Mouse (Mus musculus) neural tube, embryonic 11.5 days (tissue): ENCODE measurements at regions not wholly inside any gene's neighbourhood (a gene's known extent, or its start where the extent isn't known, plus 50 kb on each side); places are given as distances from the start of the nearest gene placed in this dataset.

Experiments
- ATAC-seq: fragments of 200-750 bp; cut with Nextera tagmentation; 2 replicates; pipeline ENCODE4 v1.8.0; 2017; ENCODE audit warnings: moderate number of reproducible peaks, mild to moderate bottlenecking, moderate TSS enrichment, moderate library complexity; ENCODE audit not compliant: insufficient read depth, low FRiP score, low TSS enrichment
- DNase-seq: peaks from one replicate; pipeline ENCODE4 v3.0.0-alpha.2; 2015; ENCODE audit warnings: low spot score
- H3K27ac ChIP-seq: fragments of 300-500 bp; sonication (generic); 2 replicates; pipeline ENCODE4 v1.5.1; 2014; ENCODE audit warnings: low read depth, mild to moderate bottlenecking, low read length
- H3K27me3 ChIP-seq: fragments of 300-500 bp; sonication (generic); 2 replicates; pipeline ENCODE4 v1.6.1; 2014; ENCODE audit warnings: mild to moderate bottlenecking, low read length, mixed read lengths; ENCODE audit not compliant: control insufficient read depth, insufficient read depth
- H3K36me3 ChIP-seq: fragments of 300-500 bp; sonication (generic); 2 replicates; pipeline ENCODE4 v1.6.1; 2014; ENCODE audit warnings: mild to moderate bottlenecking, low read length, moderate library complexity, mixed read lengths; ENCODE audit not compliant: control insufficient read depth, insufficient read depth
- H3K4me1 ChIP-seq: fragments of 300-500 bp; sonication (generic); 2 replicates; pipeline ENCODE4 v1.6.1; 2014; ENCODE audit warnings: low read length, mixed read lengths; ENCODE audit not compliant: control insufficient read depth, insufficient read depth
- H3K4me2 ChIP-seq: fragments of 300-500 bp; sonication (generic); 2 replicates; pipeline ENCODE4 v1.6.1; 2014; ENCODE audit warnings: low read depth, mild to moderate bottlenecking, moderate library complexity
- H3K4me3 ChIP-seq: fragments of 300-500 bp; sonication (generic); 2 replicates; pipeline ENCODE4 v1.5.1; 2014; ENCODE audit warnings: low read depth, low read length
- H3K9ac ChIP-seq: fragments of 300-500 bp; sonication (generic); 2 replicates; pipeline ENCODE4 v1.6.1; 2014; ENCODE audit warnings: mild to moderate bottlenecking, low read length
- H3K9me3 ChIP-seq: fragments of 300-500 bp; sonication (generic); 2 replicates; pipeline ENCODE4 v1.6.1; 2016; ENCODE audit warnings: low read length; ENCODE audit not compliant: control insufficient read depth
- WGBS: fragments of 180-500 bp; shearing (Covaris S2); extraction: QIAGEN DNeasy Blood & Tissue Kit; methylation state at CpG from one replicate; pipeline ENCODE4 v1.1.7; 2014; 5-methylcytosine and 5-hydroxymethylcytosine counted together

DNA sequence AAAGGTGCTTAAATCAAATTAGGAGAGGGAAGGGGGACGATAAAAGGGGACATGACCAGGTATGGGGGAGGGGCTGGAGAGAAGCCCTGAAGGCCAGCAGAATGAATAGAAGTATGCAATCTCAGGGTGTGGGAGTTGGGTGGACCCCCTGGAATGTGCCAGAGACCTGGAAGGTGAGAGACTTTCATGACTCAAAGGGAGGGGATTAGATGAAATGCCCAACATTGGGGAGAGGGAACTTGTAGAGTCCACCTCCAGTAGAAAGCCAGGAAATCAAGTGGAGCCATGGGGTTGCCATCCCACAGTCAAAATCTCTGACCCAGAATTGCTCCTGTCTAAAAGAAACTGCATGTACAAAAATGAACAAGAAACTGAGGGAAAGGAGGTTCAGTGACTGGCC, 666.5 kb downstream of the Cps1 start:
- H3K4me2 ChIP-seq, result no peak overlapping the region
- no peak overlapping the region for H3K4me3 ChIP-seq
- WGBS, result 80% methylated on average over 1 of the region's 1 CpGs
- H3K27me3 ChIP-seq, result no peaks in the 10 kb centered on the region
- ATAC-seq, result no peak
- no peak for DNase-seq
- no peaks in the 10 kb centered on the region for H3K36me3 ChIP-seq
- H3K9me3 ChIP-seq, result no peaks in the 10 kb centered on the region
- no peak overlapping the region for H3K27ac ChIP-seq
- no peak overlapping the region for H3K9ac ChIP-seq
- no peaks in the 10 kb centered on the region for H3K4me1 ChIP-seq

DNA sequence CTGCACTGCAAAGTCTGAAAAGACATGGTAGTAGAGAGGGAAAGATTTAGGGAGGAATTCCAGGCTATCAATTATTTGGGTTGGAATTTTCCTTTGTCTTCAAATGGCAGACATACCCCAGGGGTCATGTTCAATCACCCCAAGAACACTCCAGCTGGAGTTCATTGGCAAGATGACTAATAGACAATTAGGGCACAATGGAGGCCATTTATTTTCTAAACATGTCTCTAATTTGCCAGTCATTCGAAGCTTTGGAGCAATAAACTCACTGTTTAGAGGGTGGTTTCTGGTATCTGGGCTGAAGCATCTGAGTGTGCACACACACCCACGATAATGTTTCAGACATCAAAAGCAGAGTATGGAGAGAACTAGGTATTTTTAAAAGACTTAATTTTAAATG, 672.2 kb downstream of the Cps1 start:
- peak; percentile 56 for DNase-seq
- ATAC-seq, result peak; percentile 87

DNA sequence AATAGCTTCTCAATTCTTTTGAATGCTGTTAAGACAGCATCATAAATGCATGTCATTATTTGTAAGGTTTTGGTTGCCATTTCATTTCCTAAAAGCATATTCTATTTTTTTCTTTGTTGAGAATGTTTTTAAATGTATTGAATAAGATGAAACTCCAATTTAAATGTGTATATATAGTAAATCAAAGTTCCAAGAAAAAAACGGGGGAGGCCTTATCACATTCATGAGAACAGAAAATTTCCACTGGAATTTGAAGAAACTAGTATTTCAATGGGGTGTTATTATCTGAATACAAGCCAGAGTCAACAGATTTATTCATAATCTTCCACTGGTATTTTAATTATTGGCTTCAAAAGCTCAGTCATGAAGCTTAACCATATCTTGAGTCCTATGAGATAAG, 672.7 kb downstream of the Cps1 start:
- H3K9ac ChIP-seq, result no peak overlapping the region
- no peak overlapping the region for H3K4me2 ChIP-seq
- no peaks in the 10 kb centered on the region for H3K36me3 ChIP-seq
- WGBS, result 70% methylated on average over 1 of the region's 1 CpGs
- ATAC-seq (no peak), DNase-seq (no peak)
- no peak overlapping the region for H3K4me3 ChIP-seq
- H3K27ac ChIP-seq, result no peak overlapping the region
- no peaks in the 10 kb centered on the region for H3K4me1 ChIP-seq
- peaks cover 3% of the 10 kb centered on the region; the same call in 1 of the 2 replicates for H3K27me3 ChIP-seq
- no peaks in the 10 kb centered on the region for H3K9me3 ChIP-seq

More for the DNA sequence above, 672.2 kb downstream of the Cps1 start:
- Histone ChIP-seq H3K27ac (no peak overlapping the region), H3K9me3 (no peaks in the 10 kb centered on the region), H3K36me3 (no peaks in the 10 kb centered on the region), H3K4me2 (no peak overlapping the region), H3K4me3 (no peak overlapping the region), H3K9ac (no peak overlapping the region), H3K4me1 (no peaks in the 10 kb centered on the region), H3K27me3 (peaks cover 3% of the 10 kb centered on the region; the same call in 1 of the 2 replicates)
- 24% methylated on average over 2 of the region's 2 CpGs for WGBS

DNA sequence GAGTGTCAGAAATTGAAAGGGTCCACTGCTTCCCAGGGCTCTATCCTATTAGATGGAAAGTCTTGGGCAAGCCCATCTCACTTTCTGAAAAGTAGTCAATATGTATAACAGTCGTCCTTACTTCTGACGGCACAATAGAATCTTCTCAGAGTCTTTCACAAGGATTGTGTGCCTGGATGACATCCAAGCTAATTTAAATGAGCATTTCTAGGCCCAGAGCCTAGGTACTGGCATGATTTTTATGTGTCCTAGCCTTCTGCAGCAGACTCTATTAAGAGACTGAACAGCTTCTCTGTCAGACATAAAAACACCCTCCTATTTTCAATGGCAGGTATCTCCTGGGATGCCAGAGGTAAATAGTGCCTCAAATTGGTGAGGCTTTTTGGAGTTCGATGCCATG, 680.5 kb downstream of the Cps1 start:
- H3K9ac ChIP-seq, result no peak overlapping the region
- DNase-seq, result no peak
- H3K36me3 ChIP-seq, result no peaks in the 10 kb centered on the region
- H3K9me3 ChIP-seq, result no peaks in the 10 kb centered on the region
- no peak for ATAC-seq
- no peak overlapping the region for H3K4me2 ChIP-seq
- H3K27me3 ChIP-seq, result peaks cover 3% of the 10 kb centered on the region; the same call in 1 of the 2 replicates
- no peaks in the 10 kb centered on the region for H3K4me1 ChIP-seq
- no peak overlapping the region for H3K27ac ChIP-seq
- H3K4me3 ChIP-seq, result no peak overlapping the region
- 90% methylated on average over 3 of the region's 3 CpGs for WGBS

DNA sequence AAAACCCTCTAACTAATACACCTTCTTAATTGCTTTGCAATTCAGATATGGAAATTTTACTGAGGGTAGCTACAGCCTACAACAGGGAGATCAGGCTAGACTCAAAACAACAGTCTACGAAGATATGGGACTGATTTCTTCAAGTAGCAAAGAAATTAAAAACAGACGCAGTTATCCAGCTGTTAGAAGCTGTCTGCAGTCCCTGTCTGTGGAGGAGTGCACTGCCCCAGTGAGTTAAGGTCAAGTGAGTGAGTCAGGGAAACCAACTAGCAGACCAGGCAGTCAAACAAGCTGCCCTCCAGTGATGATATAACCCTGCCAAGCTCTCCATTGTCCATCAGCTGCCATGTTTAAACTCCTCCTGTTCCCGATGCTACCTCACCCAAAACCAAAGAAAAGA, 697.3 kb downstream of the Cps1 start:
- Histone ChIP-seq H3K9me3 (no peaks in the 10 kb centered on the region), H3K9ac (no peak overlapping the region), H3K4me1 (no peaks in the 10 kb centered on the region), H3K27ac (no peak overlapping the region), H3K27me3 (no peaks in the 10 kb centered on the region), H3K4me2 (no peak overlapping the region), H3K36me3 (no peaks in the 10 kb centered on the region), H3K4me3 (no peak overlapping the region)
- 82% methylated on average over 3 of the region's 3 CpGs for WGBS
- no peak for DNase-seq
- no peak for ATAC-seq

DNA sequence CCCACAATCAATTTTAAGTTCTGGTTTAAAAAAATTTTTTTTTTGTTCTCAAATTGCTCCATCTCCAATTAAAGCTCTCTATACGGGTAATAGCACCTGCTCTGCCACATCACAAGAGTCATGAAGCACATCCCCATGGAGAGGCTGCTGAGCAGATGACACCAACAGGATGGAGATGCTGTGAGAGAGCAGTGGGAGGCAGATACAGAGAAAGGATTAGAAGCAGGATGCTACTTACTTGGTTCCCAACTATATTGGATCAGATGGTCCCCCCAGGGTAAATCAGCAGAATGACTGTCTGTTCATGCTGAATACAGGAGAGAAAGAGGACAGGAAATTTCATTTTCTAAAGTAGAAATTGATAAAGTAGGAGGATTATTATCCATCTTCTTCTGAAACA, 725.2 kb downstream of the Cps1 start:
- Histone ChIP-seq H3K9ac (no peak overlapping the region), H3K9me3 (no peaks in the 10 kb centered on the region), H3K27me3 (no peaks in the 10 kb centered on the region), H3K27ac (no peak overlapping the region), H3K4me3 (no peak overlapping the region), H3K4me2 (no peak overlapping the region), H3K4me1 (no peaks in the 10 kb centered on the region), H3K36me3 (no peaks in the 10 kb centered on the region)
- 47% methylated on average over 1 of the region's 1 CpGs for WGBS
- no peak for ATAC-seq
- DNase-seq, result no peak

DNA sequence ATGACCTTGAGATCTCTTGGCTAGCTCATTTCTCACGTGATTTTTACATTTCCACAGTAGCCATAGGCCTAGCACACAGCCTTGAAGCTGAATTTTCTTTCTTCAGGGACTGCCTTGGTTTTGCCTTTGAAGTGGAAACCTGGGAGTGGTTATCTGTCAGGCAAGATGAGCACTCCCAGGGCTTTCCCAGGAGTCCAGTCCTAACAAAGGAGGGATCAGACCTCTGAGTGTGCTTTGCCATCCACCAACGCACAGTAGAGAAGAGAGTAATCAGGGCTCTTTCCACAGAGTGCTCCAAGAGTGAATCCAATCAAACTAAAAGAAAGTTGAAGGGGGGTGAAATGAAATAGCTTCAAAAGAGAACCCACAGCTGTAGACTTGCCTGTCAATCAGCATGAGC, 770.7 kb downstream of the Cps1 start:
- H3K27me3 ChIP-seq, result no peaks in the 10 kb centered on the region
- no peaks in the 10 kb centered on the region for H3K9me3 ChIP-seq
- H3K36me3 ChIP-seq, result no peaks in the 10 kb centered on the region
- DNase-seq, result no peak
- H3K4me1 ChIP-seq, result no peaks in the 10 kb centered on the region
- ATAC-seq, result no peak
- H3K9ac ChIP-seq, result no peak overlapping the region
- no peak overlapping the region for H3K4me3 ChIP-seq
- WGBS, result 34% methylated on average over 2 of the region's 2 CpGs
- H3K27ac ChIP-seq, result no peak overlapping the region
- H3K4me2 ChIP-seq, result no peak overlapping the region

DNA sequence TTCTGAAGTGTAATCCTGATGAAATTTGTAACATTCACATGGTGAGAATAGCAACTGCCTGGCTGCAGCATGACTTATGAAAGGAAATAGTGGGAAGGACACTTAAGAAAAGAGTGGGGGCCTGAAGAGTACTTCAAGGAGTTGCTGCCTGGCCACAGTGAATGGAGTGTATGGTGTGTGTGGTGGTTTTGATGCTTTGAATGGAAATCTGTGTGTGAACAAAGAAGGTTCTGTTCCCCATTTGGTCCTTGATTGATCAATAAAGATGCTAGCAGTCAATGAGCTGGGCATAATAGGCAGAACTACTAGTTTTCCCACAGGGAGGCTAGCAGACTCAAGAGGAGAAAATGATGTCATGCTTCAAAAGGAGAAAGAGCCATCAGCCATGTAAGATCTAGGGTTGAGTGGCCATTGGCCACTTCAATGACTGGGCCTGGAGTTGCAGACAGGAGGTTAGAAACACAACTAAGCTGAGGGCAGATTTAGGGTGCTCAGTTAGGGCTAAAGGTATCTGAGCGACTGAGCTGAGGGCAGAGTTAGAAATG, 772.0 kb downstream of the Cps1 start:
- no peak overlapping the region for H3K27ac ChIP-seq
- no peak overlapping the region for H3K4me3 ChIP-seq
- no peaks in the 10 kb centered on the region for H3K36me3 ChIP-seq
- no peak overlapping the region for H3K9ac ChIP-seq
- DNase-seq (no peak), ATAC-seq (no peak)
- H3K4me1 ChIP-seq, result no peaks in the 10 kb centered on the region
- WGBS, result 86% methylated on average over 1 of the region's 1 CpGs
- no peaks in the 10 kb centered on the region for H3K9me3 ChIP-seq
- H3K4me2 ChIP-seq, result no peak overlapping the region
- H3K27me3 ChIP-seq, result no peaks in the 10 kb centered on the region

DNA sequence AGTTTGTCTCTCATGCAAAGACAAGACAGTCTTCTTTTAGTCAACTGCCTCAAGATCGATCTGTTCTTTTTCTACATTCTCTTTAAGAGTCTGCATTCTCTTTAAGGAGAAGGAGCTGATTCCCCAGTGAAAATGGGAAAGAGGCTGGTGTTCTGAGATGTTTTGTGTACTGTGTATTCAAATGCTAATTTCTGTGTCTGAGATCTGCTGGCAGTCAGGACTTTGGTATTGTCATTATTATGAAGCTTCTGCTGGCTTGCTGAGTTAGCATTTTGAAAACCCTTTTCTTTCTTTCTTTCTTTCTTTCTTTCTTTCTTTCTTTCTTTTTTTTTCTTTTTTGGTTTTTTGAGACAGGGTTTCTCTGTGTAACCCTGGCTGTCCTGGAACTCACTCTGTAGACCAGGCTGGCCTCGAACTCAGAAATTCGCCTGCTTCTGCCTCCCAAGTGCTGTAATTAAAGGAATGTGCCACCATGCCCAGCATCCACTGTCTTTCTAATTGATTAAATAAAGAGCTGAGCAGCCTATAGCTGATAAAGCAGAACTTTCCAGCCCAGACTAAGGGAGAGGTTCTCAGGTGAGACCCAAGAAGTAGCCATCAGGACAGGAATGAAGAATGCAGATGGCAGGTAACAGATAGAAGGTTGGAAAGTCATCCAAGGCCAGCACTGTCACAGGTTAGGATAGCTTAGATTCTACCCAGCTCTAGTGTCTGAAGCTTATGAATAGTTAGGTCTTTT, 813.1 kb downstream of the Cps1 start:
- no peak overlapping the region for H3K4me2 ChIP-seq
- WGBS, result 42% methylated on average over 3 of the region's 3 CpGs
- no peaks in the 10 kb centered on the region for H3K9me3 ChIP-seq
- no peak for ATAC-seq
- H3K27ac ChIP-seq, result no peak overlapping the region
- DNase-seq, result no peak
- no peaks in the 10 kb centered on the region for H3K36me3 ChIP-seq
- H3K9ac ChIP-seq, result no peak overlapping the region
- no peak overlapping the region for H3K4me3 ChIP-seq
- no peaks in the 10 kb centered on the region for H3K4me1 ChIP-seq
- H3K27me3 ChIP-seq, result no peaks in the 10 kb centered on the region
